Mouse (Mus musculus) myocyte (in vitro differentiated cells): ENCODE results near the gene Tpgs1.

ENCODE experiments used
- E2F4 ChIP-seq: IDR thresholded peaks from one replicate; pipeline ENCODE4 v1.6.1; 2011; ENCODE audit warnings: mild to moderate bottlenecking, control low read depth, moderate library complexity; ENCODE audit not compliant: insufficient read depth
- MAX ChIP-seq: IDR thresholded peaks from one replicate; pipeline ENCODE4 v1.6.1; 2011; ENCODE audit warnings: low read depth, mild to moderate bottlenecking, control low read depth
- MYOD1 ChIP-seq, 3 experiments: IDR thresholded peaks; one replicate each; pipeline ENCODE4 v1.6.1; 2011; ENCODE audit warnings: control low read depth in 2 of 3, low read depth in 2 of 3, mild to moderate bottlenecking in 2 of 3, moderate library complexity in 1 of 3; ENCODE audit not compliant: insufficient read length in 2 of 3, control insufficient read depth in 1 of 3
- MYOG ChIP-seq, 3 experiments: IDR thresholded peaks; one replicate each; pipeline ENCODE4 v1.6.1; 2011; ENCODE audit warnings: control low read depth in 2 of 3, low read depth in 2 of 3, mild to moderate bottlenecking in 2 of 3; ENCODE audit not compliant: insufficient read length in 2 of 3, control insufficient read depth in 1 of 3, insufficient read depth in 1 of 3
- POLR2A ChIP-seq: IDR thresholded peaks from one replicate; pipeline ENCODE4 v1.6.1; 2011; ENCODE audit warnings: low read depth, mild to moderate bottlenecking, control low read depth, moderate library complexity; ENCODE audit not compliant: insufficient read length
- POLR2AphosphoS2 ChIP-seq: IDR thresholded peaks from one replicate; pipeline ENCODE4 v1.6.1; 2011; ENCODE audit warnings: low read depth, control low read depth; ENCODE audit not compliant: insufficient read length
- SRF ChIP-seq: IDR thresholded peaks from one replicate; pipeline ENCODE4 v1.6.1; 2011; ENCODE audit warnings: low read depth; ENCODE audit not compliant: control insufficient read depth, insufficient read length
- TCF12 ChIP-seq: IDR thresholded peaks from one replicate; pipeline ENCODE4 v1.6.1; 2011; ENCODE audit warnings: mild to moderate bottlenecking, control low read depth; ENCODE audit not compliant: poor library complexity, insufficient read depth, severe bottlenecking
- USF1 ChIP-seq: IDR thresholded peaks from one replicate; pipeline ENCODE4 v1.6.1; 2011; ENCODE audit warnings: low read depth, mild to moderate bottlenecking, control low read depth, moderate library complexity

DNA sequence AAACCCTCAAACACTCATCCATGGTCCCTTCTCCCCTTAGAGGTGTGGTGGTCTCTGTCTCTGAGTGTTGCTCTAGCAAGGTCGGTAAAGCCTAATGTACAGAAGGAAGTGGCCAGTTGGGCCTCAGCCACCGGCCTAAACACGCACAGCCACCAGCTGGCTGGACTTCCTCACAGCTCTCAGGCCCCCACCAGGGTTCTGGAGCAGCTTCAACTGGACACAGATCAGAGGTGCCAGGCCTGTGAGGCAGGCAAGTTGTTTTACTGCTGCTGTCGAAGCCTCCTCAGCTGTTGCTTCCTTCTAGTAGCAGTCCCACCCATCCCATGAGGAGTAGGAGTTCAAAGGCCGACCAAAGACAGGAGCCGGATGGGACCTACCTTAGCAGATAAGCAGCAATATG, 28.7 kb downstream of the Tpgs1 start:
- no peak for TF ChIP-seq USF1
- peak in 2 of 3 experiments; percentile 4 to 55 for TF ChIP-seq MYOD1 (IDR thresholded peaks at IDR 0.05; ENCODE audit: control insufficient read depth in 1 of 3, insufficient read length in 2 of 3, low read depth in 2 of 3)
- no peak for TF ChIP-seq SRF
- no peak for TF ChIP-seq POLR2A
- TF ChIP-seq E2F4, result no peak
- TF ChIP-seq POLR2AphosphoS2, result no peak
- TF ChIP-seq TCF12, result no peak
- no peak for TF ChIP-seq MAX
- peak in 2 of 3 experiments; percentile 8 to 52 for TF ChIP-seq MYOG (IDR thresholded peaks at IDR 0.05; ENCODE audit: control insufficient read depth in 1 of 3, insufficient read depth in 1 of 3, insufficient read length in 2 of 3, low read depth in 2 of 3)
